Mouse (Mus musculus) cerebellum, postnatal 10 days (tissue): ENCODE results near the gene Gm10097.

Experiments
- DNase-seq, 2 experiments: peaks; one replicate each; pipeline ENCODE4 v3.0.0; 2021; ENCODE audit warnings: mixed read lengths in 2 of 2

Gene Gm10097

GRCm38 (mm10) chr10:5085792-5086191 lies 16.8 kb downstream of the Gm10097 start:
- no peak for DNase-seq

GRCm38 (mm10) chr10:5086329-5086728 lies 17.3 kb downstream of the Gm10097 start:
- DNase-seq: no peak

- no peak for DNase-seq
Measured at GRCm38 (mm10) chr10:5087336-5087735, 18.3 kb downstream of the Gm10097 start.

- no peak for DNase-seq
Measured at GRCm38 (mm10) chr10:5089133-5089532, 20.1 kb downstream of the Gm10097 start.

GRCm38 (mm10) chr10:5096996-5097753 lies 28.2 kb downstream of the Gm10097 start:
- DNase-seq: peak; percentile 48 to 71

- no peak for DNase-seq
Measured at GRCm38 (mm10) chr10:5097754-5098137, 28.8 kb downstream of the Gm10097 start.

GRCm38 (mm10) chr10:5110773-5111172 lies 41.8 kb downstream of the Gm10097 start:
- DNase-seq: peak in 1 of 2 experiments; percentile 15

- DNase-seq: no peak
Measured at GRCm38 (mm10) chr10:5116155-5116554, 47.2 kb downstream of the Gm10097 start.

- no peak for DNase-seq
Measured at GRCm38 (mm10) chr10:5116720-5117119, 47.7 kb downstream of the Gm10097 start.
